ENCODE assay signal across 8 mouse cellular contexts in the genomic region with DNA sequence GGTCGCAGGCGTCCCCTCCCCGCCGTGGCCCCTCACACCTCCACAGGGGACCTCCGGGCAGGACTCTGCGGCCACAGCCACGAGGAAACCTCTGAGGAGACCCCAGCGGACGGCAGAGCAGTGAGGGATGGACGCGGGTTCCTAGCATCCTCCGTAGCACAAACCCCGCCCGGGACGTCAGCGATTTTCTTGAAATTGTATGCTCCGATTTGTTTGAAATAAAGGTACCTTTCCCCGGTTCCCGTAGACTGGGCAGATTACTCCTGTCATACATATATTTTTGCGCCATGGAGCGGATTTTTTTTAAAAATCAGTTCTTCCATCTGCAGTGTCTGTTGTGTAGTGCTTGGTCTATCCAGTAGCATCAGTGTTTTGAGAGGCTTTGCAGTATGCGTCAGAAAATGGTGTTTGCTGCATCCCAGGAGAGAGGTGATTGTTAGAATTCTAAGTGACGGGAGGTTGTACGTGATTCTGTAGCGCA. TPM values are rescaled to one million over a fixed set of nuclear protein-coding genes. Genes with fewer than 3 reads are reported as not detected.
DNase-seq lines count a peak whose midpoint lies in the region; ATAC-seq and TF ChIP-seq lines count a peak whose summit lies in the region.

No protein-coding gene starts in this region.

- TF ChIP-seq CTCF in kidney, postnatal 0 days (IDR thresholded peaks at IDR 0.05; ENCODE audit: low read depth): no peak

- H3K27me3 ChIP-seq in kidney, postnatal 0 days (ENCODE audit: insufficient read depth, low read length): no peaks in the 10 kb centered on the region
- H3K27me3 ChIP-seq in embryonic facial prominence, embryonic 12.5 days: no peaks in the 10 kb centered on the region
- no peaks in the 10 kb centered on the region for H3K27me3 ChIP-seq in limb, embryonic 10.5 days (ENCODE audit: low read depth, poor library complexity, severe bottlenecking)
- no peaks in the 10 kb centered on the region for H3K27me3 ChIP-seq in neural tube, embryonic 12.5 days (replicated peaks)

- no peaks in the 10 kb centered on the region for H3K9me3 ChIP-seq in kidney, postnatal 0 days (replicated peaks; ENCODE audit: low read length)
- H3K9me3 ChIP-seq in embryonic facial prominence, embryonic 12.5 days: no peaks in the 10 kb centered on the region
- no peaks in the 10 kb centered on the region for H3K9me3 ChIP-seq in limb, embryonic 10.5 days (replicated peaks)
- no peaks in the 10 kb centered on the region for H3K9me3 ChIP-seq in neural tube, embryonic 12.5 days

- peak overlapping the region; percentile 74 for H3K4me2 ChIP-seq in kidney, postnatal 0 days (ENCODE audit: low read length)
- peak overlapping the region; percentile 59 for H3K4me2 ChIP-seq in embryonic facial prominence, embryonic 12.5 days (replicated peaks)
- peak overlapping the region; percentile 66 for H3K4me2 ChIP-seq in neural tube, embryonic 12.5 days (replicated peaks)

- WGBS in kidney, postnatal 0 days: under 1% methylated on average over 25 of the region's 25 CpGs
- under 1% methylated on average over 25 of the region's 25 CpGs for WGBS in embryonic facial prominence, embryonic 12.5 days
- under 1% methylated on average over 25 of the region's 25 CpGs for WGBS in limb, embryonic 10.5 days
- WGBS in neural tube, embryonic 12.5 days: under 1% methylated on average over 25 of the region's 25 CpGs

- ATAC-seq in kidney, postnatal 0 days (replicated peaks; ENCODE audit: low FRiP score, low read depth): peak; percentile 71; the same call in 1 of the 2 replicates
- ATAC-seq in embryonic facial prominence, embryonic 12.5 days (ENCODE audit: insufficient number of reproducible peaks, insufficient read depth, low FRiP score, low TSS enrichment): peak; percentile 85
- ATAC-seq in neural tube, embryonic 12.5 days (ENCODE audit: low FRiP score, low read depth): peak; percentile 90

- peak; percentile 54 for DNase-seq in kidney, postnatal 0 days (ENCODE audit: low spot score)
- DNase-seq in kidney, adult 8-10 months: no peak
- peak; percentile 28 for DNase-seq in MEL-GATA-1-ER (ENCODE audit: extremely low read depth, low read depth)
- no peak for DNase-seq in limb, embryonic 10.5 days (ENCODE audit: low spot score)
- no peak for DNase-seq in urinary bladder, postnatal 14 days (ENCODE audit: low spot score)
- DNase-seq in thymus, postnatal 25 days: no peak

- peak overlapping the region; percentile 85 for H3K4me3 ChIP-seq in kidney, postnatal 0 days (replicated peaks; ENCODE audit: low read depth, low read length)
- peak overlapping the region; percentile 95 for H3K4me3 ChIP-seq in embryonic facial prominence, embryonic 12.5 days
- H3K4me3 ChIP-seq in limb, embryonic 10.5 days: peak overlapping the region; percentile 77
- H3K4me3 ChIP-seq in neural tube, embryonic 12.5 days: peak overlapping the region; percentile 91

- no peaks in the 10 kb centered on the region for H3K4me1 ChIP-seq in kidney, postnatal 0 days (replicated peaks; ENCODE audit: insufficient read depth, low read length)
- 0 out of 2 replicates have a peak, but pooled peaks cover 3% of the 10 kb centered on the region for H3K4me1 ChIP-seq in embryonic facial prominence, embryonic 12.5 days
- no peaks in the 10 kb centered on the region for H3K4me1 ChIP-seq in limb, embryonic 10.5 days
- H3K4me1 ChIP-seq in neural tube, embryonic 12.5 days: peaks cover 7% of the 10 kb centered on the region

- H3K36me3 ChIP-seq in kidney, postnatal 0 days (ENCODE audit: insufficient read depth, low read length): peaks cover 8% of the 10 kb centered on the region; the same call in 1 of the 2 replicates
- peaks cover 16% of the 10 kb centered on the region for H3K36me3 ChIP-seq in embryonic facial prominence, embryonic 12.5 days
- H3K36me3 ChIP-seq in limb, embryonic 10.5 days: peaks cover 37% of the 10 kb centered on the region
- H3K36me3 ChIP-seq in neural tube, embryonic 12.5 days: peaks cover 13% of the 10 kb centered on the region

- H3K27ac ChIP-seq in kidney, postnatal 0 days: peak overlapping the region; percentile 37; the same call in 1 of the 2 replicates
- H3K27ac ChIP-seq in embryonic facial prominence, embryonic 12.5 days: peak overlapping the region; percentile 83
- H3K27ac ChIP-seq in limb, embryonic 10.5 days: peak overlapping the region; percentile 93
- H3K27ac ChIP-seq in neural tube, embryonic 12.5 days: peak overlapping the region; percentile 75

- H3K9ac ChIP-seq in kidney, postnatal 0 days (ENCODE audit: low read depth, low read length): peak overlapping the region; percentile 84
- H3K9ac ChIP-seq in embryonic facial prominence, embryonic 12.5 days: peak overlapping the region; percentile 89
- H3K9ac ChIP-seq in neural tube, embryonic 12.5 days: peak overlapping the region; percentile 95

RNA-seq across cellular contexts. Expression of a gene that starts 0.4 kb away (rescaled TPM):
- 5.4 and 5.6 TPM in 2 replicates for polyA plus RNA-seq in kidney, postnatal 0 days (2015; fragmentation: Nextera tagmentation; extraction: Ambion mirVana)
- 14.6 and 16.2 TPM in 2 replicates for polyA plus RNA-seq in embryonic facial prominence, embryonic 12.5 days (2016; fragmentation: Nextera tagmentation; extraction: Ambion mirVana)
- polyA plus RNA-seq in limb, embryonic 10.5 days (2016; fragmentation: Nextera tagmentation; extraction: Ambion mirVana): 8.3 and 11.6 TPM in 2 replicates
- 14.3 and 14.7 TPM in 2 replicates for polyA plus RNA-seq in neural tube, embryonic 12.5 days (2016; fragmentation: Nextera tagmentation; extraction: Ambion mirVana)

Comparison
In these comparisons a context has a peak if more than half of its experiments do, and no peak if none do; other contexts are left out.
1. DNase-seq: peak in kidney, postnatal 0 days (single experiment) and MEL-GATA-1-ER (single experiment); none in kidney, adult 8-10 months (0 of 2), limb, embryonic 10.5 days (single experiment), urinary bladder, postnatal 14 days (single experiment) and thymus, postnatal 25 days (single experiment).
2. H3K27ac ChIP-seq: peak in every context shown above with its lines; median percentile 93 in limb, embryonic 10.5 days; 83 in embryonic facial prominence, embryonic 12.5 days; 75 in neural tube, embryonic 12.5 days; 37 in kidney, postnatal 0 days.
3. Peak in every context shown above with its lines, with median percentiles within 50 percentile points of each other: ATAC-seq, H3K4me2 ChIP-seq, H3K4me3 ChIP-seq and H3K9ac ChIP-seq.